Mouse (Mus musculus) intestine, postnatal 0 days (tissue): ENCODE data around the gene Sdc4. TPM values are rescaled to one million over a fixed set of nuclear protein-coding genes. Genes with fewer than 3 reads are reported as not detected.

Source experiments
- ATAC-seq: fragments of 200-750 bp; cut with Nextera tagmentation; 2 replicates; pipeline ENCODE4 v1.8.0; 2017; ENCODE audit warnings: mild to moderate bottlenecking, moderate TSS enrichment, moderate library complexity
- H3K27ac ChIP-seq: fragments of 300-500 bp; sonication (generic); 2 replicates; pipeline ENCODE4 v1.5.1; 2014; ENCODE audit warnings: mild to moderate bottlenecking, low read depth, low read length, moderate library complexity
- H3K27me3 ChIP-seq: fragments of 300-500 bp; sonication (generic); replicated peaks from 2 replicates; pipeline ENCODE4 v1.6.1; 2014; ENCODE audit warnings: low read length, mixed read lengths; ENCODE audit not compliant: control insufficient read depth, insufficient read depth
- H3K36me3 ChIP-seq: fragments of 300-500 bp; sonication (generic); 2 replicates; pipeline ENCODE4 v1.6.1; 2014; ENCODE audit warnings: mild to moderate bottlenecking, moderate library complexity; ENCODE audit not compliant: control insufficient read depth, insufficient read depth
- H3K4me1 ChIP-seq: fragments of 300-500 bp; sonication (generic); replicated peaks from 2 replicates; pipeline ENCODE4 v1.6.1; 2014; ENCODE audit warnings: antibody characterized with exemption, low read length, mixed read lengths; ENCODE audit not compliant: control insufficient read depth, insufficient read depth
- H3K4me2 ChIP-seq: fragments of 300-500 bp; sonication (generic); replicated peaks from 2 replicates; pipeline ENCODE4 v1.6.1; 2014; ENCODE audit warnings: low read depth, mild to moderate bottlenecking, moderate library complexity
- H3K4me3 ChIP-seq: fragments of 300-500 bp; sonication (generic); 2 replicates; pipeline ENCODE4 v1.5.1; 2014; ENCODE audit warnings: low read depth, low read length
- H3K9ac ChIP-seq: fragments of 300-500 bp; sonication (generic); 2 replicates; pipeline ENCODE4 v1.6.1; 2014; ENCODE audit warnings: mild to moderate bottlenecking, low read depth, low read length
- H3K9me3 ChIP-seq: fragments of 300-500 bp; sonication (generic); 2 replicates; pipeline ENCODE4 v1.6.1; 2016; ENCODE audit warnings: mixed run types; ENCODE audit not compliant: control insufficient read depth
- CTCF ChIP-seq: sonication (generic); IDR thresholded peaks from 2 replicates; pipeline ENCODE4 v1.5.1; 2016; ENCODE audit warnings: low read depth, mild to moderate bottlenecking, control low read depth, antibody characterized with exemption, moderate library complexity
- WGBS: fragments of 180-500 bp; shearing (Covaris S2); extraction: QIAGEN DNeasy Blood & Tissue Kit; methylation state at CpG from one replicate; pipeline ENCODE4 v1.1.7; 2014; 5-methylcytosine and 5-hydroxymethylcytosine counted together
- polyA plus RNA-seq: library from polyadenylated mRNA; unstranded; fragments of >200 nt; fragmentation: Nextera tagmentation; extraction: Ambion mirVana; gene quantifications from 2 replicates; pipeline ENCODE4 v1.2.1, GENCODE M21; 2015

Gene Sdc4
- polyA plus RNA-seq, 1 experiment from 2014 or later = 92.0 TPM

DNA sequence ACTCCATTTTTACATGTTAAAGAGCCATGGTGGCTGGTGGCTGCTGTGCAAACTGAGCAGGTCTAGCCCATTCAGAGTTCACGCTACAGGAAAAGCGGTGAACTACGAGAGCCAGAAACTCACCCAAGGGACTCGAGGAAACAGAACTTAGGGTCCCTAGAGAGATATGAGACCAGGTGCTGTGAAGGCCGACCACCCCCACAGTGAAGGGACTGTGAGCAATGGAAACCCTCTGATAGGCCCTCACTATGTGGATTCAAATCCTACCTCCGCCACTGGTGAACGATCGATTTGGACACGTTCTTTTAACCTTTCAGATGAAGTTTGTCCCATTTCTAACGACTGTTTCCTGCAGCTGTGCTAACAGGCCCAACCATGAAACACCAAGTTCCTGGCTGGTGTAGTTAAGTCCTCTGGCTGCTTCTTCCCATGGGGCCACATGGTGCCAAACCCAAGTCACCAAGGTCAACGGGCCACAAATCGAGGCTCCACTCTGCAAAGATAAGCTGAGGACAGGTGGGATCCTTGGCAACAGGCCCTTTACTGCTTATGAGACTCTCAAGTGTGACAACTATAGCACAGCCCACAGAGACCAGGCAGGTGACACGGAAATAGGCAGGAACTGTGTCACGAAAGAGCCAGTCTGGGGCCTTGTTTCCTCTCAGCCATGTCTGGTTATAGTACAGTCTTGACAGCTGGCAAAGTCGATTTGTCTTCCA is 20.9 kb downstream of the Sdc4 start:
- WGBS = 49% methylated on average over 15 of the region's 15 CpGs
- Histone ChIP-seq H3K36me3 (peaks cover 36% of the 10 kb centered on the region), H3K27me3 (no peaks in the 10 kb centered on the region), H3K4me1 (no peaks in the 10 kb centered on the region), H3K27ac (peak overlapping the region; percentile 82), H3K9ac (no peak overlapping the region), H3K4me2 (no peak overlapping the region), H3K9me3 (no peaks in the 10 kb centered on the region), H3K4me3 (no peak overlapping the region)
- TF ChIP-seq CTCF = no peak
- peak; percentile 91 for ATAC-seq

GRCm38 (mm10) chr2:164421979-164422378 is 21.7 kb downstream of the Sdc4 start:
- Histone ChIP-seq H3K4me1 (no peaks in the 10 kb centered on the region), H3K9me3 (no peaks in the 10 kb centered on the region), H3K4me3 (no peak overlapping the region), H3K4me2 (no peak overlapping the region), H3K27me3 (no peaks in the 10 kb centered on the region), H3K36me3 (peaks cover 28% of the 10 kb centered on the region), H3K27ac (peak overlapping the region; percentile 11; the same call in 1 of the 2 replicates), H3K9ac (no peak overlapping the region)
- ATAC-seq = no peak
- no peak for TF ChIP-seq CTCF
- 81% methylated on average over 8 of the region's 8 CpGs for WGBS

- H3K4me3 ChIP-seq = no peak overlapping the region
- no peaks in the 10 kb centered on the region for H3K4me1 ChIP-seq
- no peak overlapping the region for H3K4me2 ChIP-seq
- WGBS = 82% methylated on average over 7 of the region's 7 CpGs
- H3K9ac ChIP-seq = no peak overlapping the region
- H3K27ac ChIP-seq = no peak overlapping the region
- H3K36me3 ChIP-seq = peaks cover 21% of the 10 kb centered on the region; the same call in 1 of the 2 replicates
- TF ChIP-seq CTCF = no peak
- no peak for ATAC-seq
- H3K27me3 ChIP-seq = no peaks in the 10 kb centered on the region
- no peaks in the 10 kb centered on the region for H3K9me3 ChIP-seq
Measured at GRCm38 (mm10) chr2:164421306-164421705, 22.4 kb downstream of the Sdc4 start.

DNA sequence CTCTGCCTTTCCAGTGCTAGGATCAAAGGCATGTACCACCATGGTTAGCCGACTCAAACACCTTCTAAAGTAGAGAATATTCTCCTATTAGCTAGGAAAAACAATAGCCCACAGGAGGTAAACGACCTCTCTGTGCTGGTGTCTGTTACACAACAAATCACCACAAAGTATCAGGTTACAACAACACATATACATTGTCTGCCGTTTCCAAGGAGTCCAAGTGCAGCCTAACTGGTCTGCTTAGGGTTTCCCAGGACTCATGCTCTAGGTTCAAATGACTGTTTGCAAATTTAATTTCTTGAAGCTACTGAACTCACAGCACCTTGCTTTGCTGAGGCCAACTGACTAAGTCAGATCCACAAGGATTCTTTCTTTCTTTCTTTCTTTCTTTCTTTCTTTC is 24.2 kb downstream of the Sdc4 start:
- Histone ChIP-seq H3K36me3 (peaks cover 8% of the 10 kb centered on the region; the same call in 1 of the 2 replicates), H3K27me3 (no peaks in the 10 kb centered on the region), H3K4me2 (no peak overlapping the region), H3K4me1 (no peaks in the 10 kb centered on the region), H3K27ac (no peak overlapping the region), H3K9ac (no peak overlapping the region), H3K9me3 (no peaks in the 10 kb centered on the region), H3K4me3 (no peak overlapping the region)
- TF ChIP-seq CTCF = no peak
- no peak for ATAC-seq
- 13% methylated on average over 3 of the region's 3 CpGs for WGBS

DNA sequence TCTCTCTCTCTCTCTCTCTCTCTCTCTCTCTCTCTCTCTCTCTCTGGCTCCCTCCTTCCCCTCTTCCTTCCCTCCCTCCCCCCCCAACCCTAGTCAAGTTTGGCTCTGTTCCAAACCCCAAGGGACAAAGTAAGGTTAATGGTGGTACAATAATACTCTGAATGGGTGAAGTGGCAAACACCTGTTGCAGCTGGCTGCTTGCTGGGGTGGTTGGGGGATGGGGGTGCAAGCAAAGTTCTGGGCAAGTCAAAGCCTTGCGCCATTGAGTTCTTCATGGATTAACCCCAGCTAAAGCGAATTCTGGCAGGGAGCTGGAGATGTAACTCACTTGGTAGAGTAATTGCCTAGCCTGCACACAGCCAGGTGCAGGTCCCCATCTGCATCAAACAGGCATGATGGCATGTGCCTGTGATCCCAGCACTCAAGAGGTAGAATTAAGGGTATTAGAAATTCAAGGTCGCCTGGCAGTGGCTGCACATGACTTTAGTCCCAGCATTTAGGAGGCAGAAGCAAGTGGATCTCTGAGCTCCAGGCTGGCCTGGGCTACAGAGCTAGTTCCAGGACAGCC is 25.3 kb downstream of the Sdc4 start:
- Histone ChIP-seq H3K4me1 (no peaks in the 10 kb centered on the region), H3K9ac (no peak overlapping the region), H3K36me3 (0 out of 2 replicates have a peak, but pooled peaks cover 2% of the 10 kb centered on the region), H3K27me3 (no peaks in the 10 kb centered on the region), H3K27ac (no peak overlapping the region; the same call in 1 of the 2 replicates), H3K9me3 (no peaks in the 10 kb centered on the region), H3K4me3 (no peak overlapping the region), H3K4me2 (no peak overlapping the region)
- 29% methylated on average over 3 of the region's 3 CpGs for WGBS
- ATAC-seq = no peak
- no peak for TF ChIP-seq CTCF

DNA sequence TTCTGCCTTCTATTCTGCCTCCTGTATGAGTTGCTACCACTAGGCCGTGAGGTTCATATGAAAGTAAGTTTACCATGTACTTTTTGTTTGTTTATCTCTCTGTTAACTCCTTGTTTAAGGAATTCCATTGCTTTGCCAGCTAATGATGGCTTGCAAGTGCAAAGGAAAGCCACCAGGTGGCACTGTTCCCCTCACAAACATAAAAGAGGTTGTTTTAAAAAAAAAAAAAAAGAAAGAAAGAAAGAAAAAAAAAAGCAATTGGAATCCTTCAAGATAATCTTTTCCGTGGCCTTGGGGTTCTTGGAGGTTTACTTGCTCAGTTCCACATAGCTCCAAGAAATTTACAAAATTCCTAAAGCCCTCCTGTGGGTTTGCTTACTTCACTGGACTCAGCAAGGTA is 26.5 kb downstream of the Sdc4 start:
- WGBS = 3% methylated on average over 2 of the region's 2 CpGs
- no peaks in the 10 kb centered on the region for H3K4me1 ChIP-seq

More for the DNA sequence above, 26.5 kb downstream of the Sdc4 start:
- Histone ChIP-seq H3K27ac (no peak overlapping the region), H3K36me3 (no peaks in the 10 kb centered on the region), H3K4me3 (no peak overlapping the region), H3K27me3 (no peaks in the 10 kb centered on the region), H3K9me3 (no peaks in the 10 kb centered on the region), H3K9ac (no peak overlapping the region), H3K4me2 (no peak overlapping the region)
- ATAC-seq = no peak
- TF ChIP-seq CTCF = peak; percentile 81
